Mouse (Mus musculus) sigmoid colon, adult 10 weeks (tissue): ENCODE data around the gene Rps6kc1. TPM values are rescaled to one million over a fixed set of nuclear protein-coding genes. Genes with fewer than 3 reads are reported as not detected.

ENCODE experiments used
- polyA plus RNA-seq: library from polyadenylated mRNA; stranded (reverse); fragments of 350-450 nt; fragmentation: Illumina TruSeq; extraction: RNeasy Lipid Tissue Mini Kit (QIAGEN cat#74804); gene quantifications from one replicate; pipeline ENCODE4 v1.2.3, GENCODE M21; 2014; ENCODE audit warnings: low read depth, low replicate concordance

The Rps6kc1 gene
- 7.0 TPM for polyA plus RNA-seq

DNA sequence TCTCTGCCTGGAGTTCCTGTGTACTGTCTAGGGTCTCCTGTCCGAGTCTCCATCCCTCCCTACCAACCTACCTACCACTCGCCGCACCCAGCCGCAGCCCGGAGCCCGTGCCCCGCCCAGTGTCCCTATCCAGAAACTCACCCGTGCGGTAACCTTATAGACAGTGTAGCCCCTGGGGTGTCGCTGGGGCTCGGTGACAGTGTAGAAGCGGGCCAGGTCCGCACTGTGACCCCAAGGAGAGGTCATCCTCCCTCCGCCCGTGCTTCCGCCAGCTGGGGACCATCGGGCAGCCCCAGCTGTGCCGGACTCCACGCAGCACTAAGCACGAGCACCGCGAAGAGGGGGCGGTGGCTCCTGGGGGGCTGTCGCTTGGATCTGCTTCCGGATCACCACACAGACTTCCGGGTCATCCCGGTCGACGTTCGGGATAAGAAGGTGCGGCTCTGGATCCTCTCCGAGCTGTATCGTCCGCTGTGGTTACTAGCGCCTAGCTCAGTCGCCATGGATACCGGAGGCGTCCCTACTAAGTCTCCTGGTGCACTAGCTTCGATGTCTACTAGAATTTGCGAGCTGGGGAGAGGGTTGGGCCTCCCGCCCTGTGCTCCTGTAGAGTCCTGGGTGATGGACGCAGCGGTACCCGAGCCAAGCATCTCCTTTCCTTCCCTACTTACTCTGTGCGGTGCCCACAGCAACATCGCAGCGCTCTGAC is at the start of gene Rps6kc1:
Gene Rps6kc1 (minus strand): TSS at position 356 of the 709 bp plus-strand sequence.

DNA sequence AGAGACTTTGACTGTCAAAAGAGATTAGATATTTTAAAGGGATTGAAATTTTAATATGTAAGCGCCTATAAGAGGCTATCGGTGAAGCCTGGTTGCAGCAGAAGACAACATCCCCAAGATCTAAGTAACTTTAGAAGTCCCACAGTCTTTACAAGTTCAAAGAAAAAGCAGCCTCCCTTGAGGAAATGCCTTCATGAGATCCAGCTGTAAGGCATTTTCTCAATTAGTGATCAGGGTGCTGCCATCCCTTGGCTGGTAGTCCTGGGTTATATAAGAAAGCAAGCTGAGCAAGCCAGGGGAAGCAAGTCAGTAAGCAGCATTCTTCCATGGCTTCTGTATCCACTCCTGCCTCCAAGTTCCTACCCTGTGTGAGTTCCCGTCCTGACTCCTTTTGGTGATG is 13.2 kb upstream of the Rps6kc1 start, which contains the start of gene Angel2:
Gene Angel2 (plus strand): TSS at position 301 of the 400 bp plus-strand sequence.

Other genes with a start within 250 kb of the Rps6kc1 start
- gene Angel2, start 13.3 kb upstream of the Rps6kc1 start, polyA plus RNA-seq = 87.4 TPM
- gene Vash2, start 67.5 kb upstream of the Rps6kc1 start, polyA plus RNA-seq = 0.63 TPM
- gene Flvcr1, start 114.4 kb upstream of the Rps6kc1 start, polyA plus RNA-seq = 30.5 TPM
- gene Spata45, start 124.9 kb upstream of the Rps6kc1 start, polyA plus RNA-seq = not detected
- gene Tatdn3, start 151.2 kb upstream of the Rps6kc1 start, polyA plus RNA-seq = 32.4 TPM
- 0.50 TPM for gene Nsl1, start 151.2 kb upstream of the Rps6kc1 start, polyA plus RNA-seq
- 0.60 TPM for gene Batf3, start 186.1 kb upstream of the Rps6kc1 start, polyA plus RNA-seq